Mouse (Mus musculus) liver, postnatal 0 days (tissue): ENCODE results near the gene Slc6a18.

Source experiments
- CTCF ChIP-seq: sonication (generic); IDR thresholded peaks from 2 replicates; pipeline ENCODE4 v1.5.1; 2016; ENCODE audit warnings: antibody characterized with exemption, low read depth
- EP300 ChIP-seq: IDR thresholded peaks from 2 replicates; pipeline ENCODE4 v1.6.1; 2016; ENCODE audit warnings: antibody characterized with exemption, low read depth, mild to moderate bottlenecking

GRCm38 (mm10) chr13:73700554-73700953, 22.7 kb upstream of the Slc6a18 start:
- TF ChIP-seq CTCF (no peak), EP300 (no peak)
